Mouse (Mus musculus): ENCODE measurements at regions not wholly inside any gene's neighbourhood (a gene's known extent, or its start where the extent isn't known, plus 50 kb on each side); places are given as distances from the start of the nearest gene placed in this dataset.

DNA sequence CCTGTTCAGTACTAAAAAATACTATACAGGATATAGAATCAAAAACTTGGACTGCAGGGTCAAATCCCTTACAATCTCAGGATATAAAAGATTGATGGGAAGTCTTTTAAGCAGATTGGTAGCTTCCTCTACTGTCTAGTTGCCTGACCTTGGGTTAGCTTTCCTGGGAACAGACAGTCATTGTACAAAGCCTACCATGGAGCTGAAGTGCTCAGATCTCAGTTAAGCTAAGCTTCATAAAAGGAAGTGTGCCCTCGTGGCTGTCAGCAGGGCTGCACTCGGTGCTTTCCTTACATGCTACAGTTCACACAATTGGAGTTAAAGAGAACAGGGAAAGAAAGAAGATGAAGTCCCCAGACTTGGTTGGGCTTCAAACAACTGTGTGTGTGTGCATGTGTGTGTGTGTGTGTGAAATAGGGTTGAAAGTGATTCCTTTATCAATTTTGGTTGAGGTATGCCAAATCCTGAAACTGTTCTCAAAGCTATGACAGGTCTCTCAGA, 338.4 kb downstream of the Gm21750 start:
- no peak for DNase-seq (ENCODE audit: low spot score)
- Histone ChIP-seq H3K36me3 (no peaks in the 10 kb centered on the region), H3K27me3 (ENCODE audit: low read depth, poor library complexity, severe bottlenecking) (no peaks in the 10 kb centered on the region), H3K9me3 (replicated peaks) (no peaks in the 10 kb centered on the region), H3K4me3 (no peak overlapping the region), H3K4me1 (no peaks in the 10 kb centered on the region), H3K27ac (replicated peaks) (no peak overlapping the region)
- 59% methylated on average over 2 of the region's 2 CpGs for whole genome bisulfite sequencing

DNA sequence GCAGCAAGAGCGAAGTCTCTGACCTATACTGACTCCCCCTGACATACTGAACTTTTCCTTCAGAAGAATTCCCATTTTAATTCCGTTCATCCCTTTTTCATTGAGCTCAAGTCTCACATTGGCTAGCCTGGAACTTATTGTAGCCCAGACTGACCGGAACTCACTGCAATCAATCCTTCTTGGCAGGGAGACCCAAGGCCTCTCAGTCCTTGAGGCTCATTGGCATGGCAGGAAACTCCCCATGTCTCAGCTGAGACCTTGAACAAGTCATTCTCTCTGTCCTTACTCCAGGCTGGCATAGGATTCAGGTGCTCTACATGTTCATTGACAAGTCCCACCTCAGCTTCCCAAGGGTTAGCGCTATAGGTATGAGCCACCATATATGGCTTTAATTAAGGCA, 345.9 kb downstream of the Gm21750 start:
- 91% methylated on average over 4 of the region's 4 CpGs for WGBS
- H3K4me1 ChIP-seq, result no peaks in the 10 kb centered on the region
- no peak for DNase-seq (ENCODE audit: low spot score)
- no peak overlapping the region for H3K27ac ChIP-seq (replicated peaks)
- no peaks in the 10 kb centered on the region for H3K9me3 ChIP-seq (replicated peaks)
- H3K4me3 ChIP-seq, result no peak overlapping the region
- no peaks in the 10 kb centered on the region for H3K27me3 ChIP-seq (ENCODE audit: low read depth, poor library complexity, severe bottlenecking)
- H3K36me3 ChIP-seq, result no peaks in the 10 kb centered on the region

DNA sequence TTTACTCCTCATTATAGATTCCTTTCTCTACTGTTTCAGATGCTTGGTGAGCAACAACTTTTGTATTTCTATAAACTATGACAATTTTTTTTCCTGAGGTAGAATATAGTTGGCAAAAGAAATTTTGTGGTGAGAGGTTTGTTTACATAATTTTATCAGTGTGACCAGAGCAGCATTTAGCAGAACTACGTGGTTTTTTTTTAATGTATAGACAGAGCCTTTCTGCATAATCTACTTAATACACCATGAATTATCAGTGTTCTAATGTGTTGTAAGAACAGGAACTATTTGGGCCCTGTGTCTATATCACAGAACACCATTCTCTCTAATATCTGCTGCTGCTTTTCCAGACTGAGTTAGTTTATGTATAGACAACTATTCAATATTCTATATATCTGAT, 350.5 kb downstream of the Gm21750 start:
- H3K4me1 ChIP-seq, result no peaks in the 10 kb centered on the region
- H3K9me3 ChIP-seq (replicated peaks), result no peaks in the 10 kb centered on the region
- H3K36me3 ChIP-seq, result no peaks in the 10 kb centered on the region
- WGBS, result 76% methylated on average over 1 of the region's 1 CpGs
- H3K27me3 ChIP-seq (ENCODE audit: low read depth, poor library complexity, severe bottlenecking), result no peaks in the 10 kb centered on the region
- DNase-seq (ENCODE audit: low spot score), result no peak
- no peak overlapping the region for H3K27ac ChIP-seq (replicated peaks)
- no peak overlapping the region for H3K4me3 ChIP-seq

DNA sequence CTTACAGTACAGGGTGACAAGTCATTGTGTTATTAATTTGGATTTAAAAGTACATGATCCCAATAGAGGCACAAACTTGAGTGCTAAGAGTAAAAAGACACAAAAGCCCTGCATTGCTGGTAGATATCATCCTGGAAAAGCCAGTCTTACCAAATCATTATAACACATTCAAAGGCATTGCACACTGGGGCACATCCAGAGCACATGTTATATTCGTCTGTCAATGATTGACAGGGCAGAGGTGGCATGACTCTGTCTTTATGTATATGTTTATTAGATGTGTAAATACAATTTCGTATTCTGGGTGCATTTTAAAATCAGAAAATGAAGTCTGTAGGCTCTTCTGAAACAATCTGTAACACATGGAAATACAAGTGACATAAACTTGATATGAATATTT, 358.4 kb downstream of the Gm21750 start:
- 90% methylated on average over 2 of the region's 2 CpGs for WGBS
- Histone ChIP-seq H3K9me3 (replicated peaks) (no peaks in the 10 kb centered on the region), H3K27ac (replicated peaks) (no peak overlapping the region), H3K4me1 (no peaks in the 10 kb centered on the region), H3K27me3 (ENCODE audit: low read depth, poor library complexity, severe bottlenecking) (no peaks in the 10 kb centered on the region), H3K4me3 (no peak overlapping the region), H3K36me3 (no peaks in the 10 kb centered on the region)
- no peak for DNase-seq (ENCODE audit: low spot score)

DNA sequence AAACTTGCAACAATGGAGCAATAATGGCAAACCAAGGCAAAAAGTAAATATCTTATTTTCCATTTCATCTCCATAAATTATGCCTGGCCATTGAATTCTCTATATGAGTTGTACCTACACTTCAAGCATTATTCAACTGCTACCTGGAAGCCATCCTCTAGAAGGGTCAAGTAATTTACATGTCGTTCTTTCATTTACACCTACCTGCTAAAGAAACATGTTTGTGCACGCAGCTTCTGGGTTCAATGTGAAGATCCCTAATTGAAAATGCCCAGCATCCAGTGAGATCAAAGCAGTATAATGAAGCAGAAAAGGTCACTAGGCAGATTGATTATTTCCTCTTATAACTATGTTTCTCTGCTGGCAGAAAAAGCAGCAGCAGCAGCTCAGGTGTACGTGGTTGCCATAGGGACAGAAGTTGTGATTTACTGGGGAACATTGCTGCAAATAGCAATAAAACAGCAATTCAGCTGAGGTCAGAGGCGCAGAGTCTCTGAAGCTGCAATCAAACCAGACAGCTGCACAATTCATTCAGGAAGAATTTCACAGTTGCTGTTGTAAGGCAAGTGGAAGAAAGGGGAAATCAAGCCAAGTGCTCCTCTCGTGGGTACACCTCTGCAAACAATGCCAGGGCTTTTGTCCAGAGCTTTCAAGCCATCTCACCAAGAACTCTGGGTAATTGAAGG, 386.1 kb downstream of the Gm21750 start:
- H3K27ac ChIP-seq (replicated peaks), result no peak overlapping the region
- H3K27me3 ChIP-seq (ENCODE audit: low read depth, poor library complexity, severe bottlenecking), result no peaks in the 10 kb centered on the region
- 80% methylated on average over 5 of the region's 5 CpGs for WGBS
- no peak for DNase-seq (ENCODE audit: low spot score)
- no peaks in the 10 kb centered on the region for H3K36me3 ChIP-seq
- H3K4me3 ChIP-seq, result no peak overlapping the region
- H3K4me1 ChIP-seq, result no peaks in the 10 kb centered on the region; the same call in 1 of the 2 replicates
- H3K9me3 ChIP-seq (replicated peaks), result no peaks in the 10 kb centered on the region

DNA sequence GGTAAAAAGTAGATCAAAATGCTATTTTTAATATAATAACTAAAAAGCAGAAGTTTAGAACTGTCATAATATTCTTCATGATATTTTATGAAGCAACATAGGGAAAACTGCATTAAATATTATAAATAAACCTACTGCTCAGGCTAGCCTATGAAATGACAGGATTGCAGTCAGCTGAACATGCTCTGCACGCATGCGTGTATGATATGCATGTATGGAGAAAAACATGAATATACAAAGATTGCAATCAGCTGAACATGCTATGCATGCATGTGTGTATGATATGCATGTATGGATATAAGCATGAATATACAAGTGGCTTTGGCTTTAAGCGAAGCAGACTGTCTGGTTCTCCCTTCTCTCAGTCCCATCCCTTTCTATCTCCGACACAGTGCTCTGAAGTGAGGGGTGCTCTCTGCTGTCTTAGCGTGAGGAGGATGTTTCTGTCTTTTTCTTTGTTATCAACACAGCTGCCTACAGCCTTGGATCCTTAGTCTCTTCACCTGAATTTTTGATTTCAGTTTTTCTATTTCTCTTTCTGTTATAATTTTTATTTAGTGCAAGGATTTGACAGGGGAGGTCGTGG, 386.8 kb downstream of the Gm21750 start:
- H3K27ac ChIP-seq (replicated peaks), result no peak overlapping the region
- H3K27me3 ChIP-seq (ENCODE audit: low read depth, poor library complexity, severe bottlenecking), result no peaks in the 10 kb centered on the region
- no peaks in the 10 kb centered on the region for H3K9me3 ChIP-seq (replicated peaks)
- no peak overlapping the region for H3K4me3 ChIP-seq
- DNase-seq (ENCODE audit: low spot score), result no peak
- 94% methylated on average over 6 of the region's 6 CpGs for WGBS
- no peaks in the 10 kb centered on the region for H3K36me3 ChIP-seq
- no peaks in the 10 kb centered on the region; the same call in 1 of the 2 replicates for H3K4me1 ChIP-seq

DNA sequence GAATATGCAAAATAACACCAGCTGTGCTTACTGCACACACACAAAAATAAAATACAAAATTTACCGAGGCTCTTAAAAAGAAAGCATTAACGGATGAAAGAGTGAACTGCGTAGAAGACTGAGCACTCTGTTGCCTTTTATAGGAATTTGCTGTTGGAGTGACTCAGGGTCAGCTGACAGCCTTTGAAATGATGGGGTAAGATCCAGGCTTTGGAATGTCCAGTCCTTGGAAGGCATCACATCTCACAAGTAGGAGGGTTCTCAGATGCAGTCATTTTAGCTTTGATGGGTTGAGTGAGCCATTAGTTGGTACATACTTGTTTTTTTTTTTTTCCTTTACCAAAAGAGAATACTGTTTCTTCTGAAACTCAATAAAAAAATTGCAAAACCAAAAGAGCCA, 387.4 kb downstream of the Gm21750 start:
- H3K36me3 ChIP-seq, result no peaks in the 10 kb centered on the region
- no peaks in the 10 kb centered on the region for H3K27me3 ChIP-seq (ENCODE audit: low read depth, poor library complexity, severe bottlenecking)
- no peak overlapping the region for H3K4me3 ChIP-seq
- H3K27ac ChIP-seq (replicated peaks), result no peak overlapping the region
- 92% methylated on average over 3 of the region's 3 CpGs for WGBS
- no peak for DNase-seq (ENCODE audit: low spot score)
- H3K4me1 ChIP-seq, result no peaks in the 10 kb centered on the region; the same call in 1 of the 2 replicates
- no peaks in the 10 kb centered on the region for H3K9me3 ChIP-seq (replicated peaks)

DNA sequence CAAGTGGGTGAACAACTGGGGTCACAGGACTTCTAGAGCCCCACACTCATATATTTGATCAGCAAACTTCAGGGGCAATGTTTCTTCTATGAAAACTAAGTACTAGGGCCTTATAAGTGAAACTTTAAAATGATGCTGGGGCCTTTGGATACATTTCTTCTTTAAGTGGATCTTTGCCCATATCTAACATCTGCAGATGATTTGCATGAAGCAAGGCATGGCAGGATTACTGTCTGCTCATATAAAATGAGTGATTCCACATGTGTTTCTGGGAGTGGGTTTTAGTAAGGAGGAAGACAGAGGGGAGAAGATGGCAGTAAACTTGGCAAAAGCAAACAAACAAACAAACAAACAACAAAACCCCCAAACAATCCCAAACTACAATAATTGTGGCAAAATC, 405.0 kb downstream of the Gm21750 start:
- H3K36me3 ChIP-seq, result no peaks in the 10 kb centered on the region
- no peaks in the 10 kb centered on the region for H3K27me3 ChIP-seq (ENCODE audit: low read depth, poor library complexity, severe bottlenecking)
- no peaks in the 10 kb centered on the region for H3K4me1 ChIP-seq
- DNase-seq (ENCODE audit: low spot score), result no peak
- H3K9me3 ChIP-seq (replicated peaks), result no peaks in the 10 kb centered on the region
- no peak overlapping the region for H3K4me3 ChIP-seq
- H3K27ac ChIP-seq (replicated peaks), result no peak overlapping the region

DNA sequence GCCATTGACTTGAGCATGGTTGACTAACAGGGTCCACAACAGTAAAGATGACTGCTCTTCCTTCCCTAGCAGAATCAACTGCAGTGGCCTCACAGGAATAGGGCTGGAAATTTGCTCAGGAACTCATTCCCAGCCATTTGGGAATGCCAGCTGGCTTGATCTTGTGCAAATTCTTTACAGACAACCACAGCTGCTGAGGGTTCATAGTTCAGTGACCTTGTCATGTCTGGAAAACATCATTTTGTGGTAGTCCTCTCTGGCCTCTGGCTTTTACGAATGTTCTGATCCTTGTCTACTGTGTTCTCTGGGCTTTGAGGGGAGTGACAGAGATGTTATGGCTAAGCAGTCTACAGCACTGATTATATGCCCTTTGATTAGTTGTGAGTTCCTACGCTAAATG, 432.0 kb downstream of the Gm21750 start:
- 79% methylated on average over 2 of the region's 2 CpGs for WGBS
- Histone ChIP-seq H3K27ac (replicated peaks) (no peak overlapping the region), H3K27me3 (ENCODE audit: low read depth, poor library complexity, severe bottlenecking) (no peaks in the 10 kb centered on the region), H3K9me3 (replicated peaks) (no peaks in the 10 kb centered on the region), H3K36me3 (no peaks in the 10 kb centered on the region), H3K4me1 (no peaks in the 10 kb centered on the region), H3K4me3 (no peak overlapping the region)
- DNase-seq (ENCODE audit: low spot score), result no peak

DNA sequence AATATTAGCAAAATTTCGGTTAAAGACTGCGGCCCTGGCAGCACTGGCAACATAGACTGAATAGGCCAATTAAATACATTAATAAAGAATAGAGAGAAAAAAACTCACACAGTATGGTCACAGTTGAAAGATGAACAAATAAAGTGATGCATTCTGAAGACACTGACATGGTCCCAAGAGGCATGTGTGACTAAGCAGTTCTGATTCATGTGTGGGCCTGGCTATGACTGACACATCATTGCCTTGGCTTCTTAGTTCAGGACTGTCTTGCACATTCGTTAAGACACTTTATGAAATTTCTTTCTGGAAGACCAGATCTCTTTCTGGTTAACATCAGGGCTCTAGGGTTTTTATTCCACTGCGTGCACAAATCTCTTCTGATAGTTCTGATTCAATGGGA, 438.7 kb downstream of the Gm21750 start:
- WGBS, result 92% methylated on average over 4 of the region's 4 CpGs
- no peaks in the 10 kb centered on the region for H3K27me3 ChIP-seq (ENCODE audit: low read depth, poor library complexity, severe bottlenecking)
- no peak overlapping the region for H3K4me3 ChIP-seq
- H3K4me1 ChIP-seq, result no peaks in the 10 kb centered on the region
- DNase-seq (ENCODE audit: low spot score), result no peak
- H3K9me3 ChIP-seq (replicated peaks), result no peaks in the 10 kb centered on the region
- H3K36me3 ChIP-seq, result no peaks in the 10 kb centered on the region
- H3K27ac ChIP-seq (replicated peaks), result no peak overlapping the region

DNA sequence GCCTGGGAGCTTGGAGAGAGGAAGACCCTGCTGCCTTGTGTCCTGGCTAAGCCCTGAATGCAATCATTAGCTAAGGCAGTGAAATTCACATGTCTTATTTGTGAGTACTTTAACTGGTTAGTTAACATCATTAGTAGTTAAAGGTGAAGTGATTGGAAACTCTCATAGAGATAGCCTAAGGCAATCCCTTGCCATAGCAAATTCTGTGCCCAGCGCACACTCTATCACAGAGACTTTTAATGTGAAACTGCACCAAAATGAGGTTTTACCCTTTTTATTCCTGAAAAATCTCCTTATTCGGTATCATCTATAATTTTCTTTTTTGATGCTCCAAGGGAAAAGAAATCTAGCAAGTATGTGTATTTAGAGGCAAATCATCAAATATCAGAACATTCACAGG, 451.6 kb downstream of the Gm21750 start:
- H3K9me3 ChIP-seq (replicated peaks), result no peaks in the 10 kb centered on the region
- 89% methylated on average over 2 of the region's 2 CpGs for WGBS
- H3K27ac ChIP-seq (replicated peaks), result no peak overlapping the region
- no peak for DNase-seq (ENCODE audit: low spot score)
- H3K4me3 ChIP-seq, result no peak overlapping the region
- H3K27me3 ChIP-seq (ENCODE audit: low read depth, poor library complexity, severe bottlenecking), result no peaks in the 10 kb centered on the region
- no peaks in the 10 kb centered on the region for H3K4me1 ChIP-seq
- H3K36me3 ChIP-seq, result no peaks in the 10 kb centered on the region

DNA sequence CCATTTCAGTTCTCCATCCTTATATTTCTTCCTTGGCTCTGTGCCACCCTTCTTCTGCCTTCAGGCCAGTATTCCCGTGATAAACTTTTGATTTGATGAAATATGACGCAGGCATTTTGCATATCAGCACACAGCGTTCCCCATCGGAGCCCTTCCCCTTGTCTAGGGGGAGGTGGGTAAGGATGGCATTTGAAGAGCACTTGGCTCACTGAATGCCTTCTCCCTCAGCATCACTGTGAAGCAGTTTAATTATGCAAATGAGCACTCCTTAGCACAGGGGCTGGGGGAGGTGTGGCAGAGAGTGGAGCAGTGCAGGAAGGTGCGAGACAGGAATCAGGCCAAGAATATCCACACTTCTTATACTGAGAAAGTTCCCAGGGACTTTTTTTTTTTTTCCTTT, 452.1 kb downstream of the Gm21750 start:
- Histone ChIP-seq H3K9me3 (replicated peaks) (no peaks in the 10 kb centered on the region), H3K27me3 (ENCODE audit: low read depth, poor library complexity, severe bottlenecking) (no peaks in the 10 kb centered on the region), H3K27ac (replicated peaks) (no peak overlapping the region), H3K4me3 (no peak overlapping the region), H3K4me1 (no peaks in the 10 kb centered on the region), H3K36me3 (no peaks in the 10 kb centered on the region)
- no peak for DNase-seq (ENCODE audit: low spot score)
- 72% methylated on average over 5 of the region's 5 CpGs for WGBS

DNA sequence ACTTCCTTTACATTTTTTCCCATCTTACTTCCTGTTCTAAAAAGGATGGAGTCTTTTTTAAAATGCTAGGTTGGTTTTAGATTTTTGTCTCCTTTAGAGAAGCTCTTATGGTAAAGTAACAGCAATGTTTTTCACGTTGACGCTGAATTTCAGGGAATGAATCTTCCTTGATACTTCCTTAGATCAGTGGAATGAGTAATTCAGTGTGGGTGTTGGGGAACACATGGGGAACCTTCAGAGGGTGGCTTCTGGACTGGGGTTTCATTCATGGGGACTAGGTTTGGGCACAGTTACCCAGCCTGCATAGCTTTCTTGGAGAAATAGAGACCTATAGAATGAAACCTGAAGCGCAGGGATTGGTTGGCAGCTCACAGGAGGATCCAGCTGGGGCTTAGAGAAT, 452.5 kb downstream of the Gm21750 start:
- Histone ChIP-seq H3K36me3 (no peaks in the 10 kb centered on the region), H3K27me3 (ENCODE audit: low read depth, poor library complexity, severe bottlenecking) (no peaks in the 10 kb centered on the region), H3K4me3 (no peak overlapping the region), H3K27ac (replicated peaks) (no peak overlapping the region), H3K9me3 (replicated peaks) (no peaks in the 10 kb centered on the region), H3K4me1 (no peaks in the 10 kb centered on the region)
- no peak for DNase-seq (ENCODE audit: low spot score)
- 72% methylated on average over 3 of the region's 3 CpGs for WGBS
